Mouse (Mus musculus): ENCODE results near the gene Gnat3. TPM values are rescaled to one million over a fixed set of nuclear protein-coding genes. Genes with fewer than 3 reads are reported as not detected.

Gnat3 gene
- total and polyA plus RNA-seq, 3 experiments = not detected

- H3K4me1 ChIP-seq (ENCODE audit: control insufficient read depth in 1 of 2, insufficient read depth in 2 of 2, low read length in 2 of 2) = no peaks in the 10 kb centered on the region
- no peak overlapping the region for H3K9ac ChIP-seq (ENCODE audit: control insufficient read depth, low read depth, low read length, poor library complexity, severe bottlenecking)
Observed at GRCm38 (mm10) chr5:17984522-17984921, 22.2 kb downstream of the Gnat3 start.

GRCm38 (mm10) chr5:17986611-17987010 lies 24.3 kb downstream of the Gnat3 start:
- no peaks in the 10 kb centered on the region for H3K9me3 ChIP-seq (replicated peaks; ENCODE audit: insufficient read depth, low read length)
- H3K79me2 ChIP-seq (ENCODE audit: control insufficient read depth, insufficient read depth, low read length, poor library complexity) = no peaks in the 10 kb centered on the region
- no peak overlapping the region for H3K9ac ChIP-seq (ENCODE audit: control insufficient read depth, low read depth, low read length, poor library complexity, severe bottlenecking)
- H3K27ac ChIP-seq (ENCODE audit: control insufficient read depth, low read depth, low read length) = no peak overlapping the region
- H3K4me3 ChIP-seq (ENCODE audit: control insufficient read depth in 1 of 2, insufficient read depth in 1 of 2, low read depth in 2 of 2, low read length in 2 of 2) = no peak overlapping the region
- no peaks in the 10 kb centered on the region for H3K36me3 ChIP-seq (ENCODE audit: control insufficient read depth in 1 of 2, insufficient read depth in 2 of 2, low read length in 2 of 2)
- DNase-seq (ENCODE audit: low read depth, low spot score) = no peak
- H3K4me1 ChIP-seq (ENCODE audit: control insufficient read depth in 1 of 2, insufficient read depth in 2 of 2, low read length in 2 of 2) = no peaks in the 10 kb centered on the region
- no peak for TF ChIP-seq CHD1 (IDR thresholded peaks at IDR 0.05; ENCODE audit: low read depth, low read length)
- no peak for TF ChIP-seq ZC3H11A (IDR thresholded peaks at IDR 0.05; ENCODE audit: low read depth, low read length)
- no peak for TF ChIP-seq ZKSCAN1 (IDR thresholded peaks at IDR 0.05; ENCODE audit: low read depth, low read length)
- no peak for TF ChIP-seq MAZ (IDR thresholded peaks at IDR 0.05; ENCODE audit: low read depth, low read length)
- H3K27me3 ChIP-seq (ENCODE audit: control insufficient read depth in 1 of 2, insufficient read depth in 2 of 2, low read length in 2 of 2) = no peaks in the 10 kb centered on the region

More at GRCm38 (mm10) chr5:17984522-17984921, 22.2 kb downstream of the Gnat3 start:
- no peak overlapping the region for H3K27ac ChIP-seq (ENCODE audit: control insufficient read depth, low read depth, low read length)
- no peak overlapping the region for H3K4me3 ChIP-seq (ENCODE audit: control insufficient read depth in 1 of 2, insufficient read depth in 1 of 2, low read depth in 2 of 2, low read length in 2 of 2)
- H3K36me3 ChIP-seq (ENCODE audit: control insufficient read depth in 1 of 2, insufficient read depth in 2 of 2, low read length in 2 of 2) = no peaks in the 10 kb centered on the region
- TF ChIP-seq NRF1 (IDR thresholded peaks at IDR 0.05; ENCODE audit: insufficient read depth, low read depth, low read length, poor library complexity, severe bottlenecking) (no peak), POLR2AphosphoS2 (IDR thresholded peaks at IDR 0.05; ENCODE audit: low read length) (no peak), TCF12 (IDR thresholded peaks at IDR 0.05; ENCODE audit: low read depth, low read length) (no peak), E2F4 (IDR thresholded peaks at IDR 0.05; ENCODE audit: borderline replicate concordance, low read depth, low read length) (no peak), ZMIZ1 (IDR thresholded peaks at IDR 0.05; ENCODE audit: low read depth, low read length) (no peak), HCFC1 (IDR thresholded peaks at IDR 0.05; ENCODE audit: low read depth, low read length) (no peak), RAD21 (IDR thresholded peaks at IDR 0.05; ENCODE audit: low read depth, low read length) (no peak), MEF2A (IDR thresholded peaks at IDR 0.05; ENCODE audit: extremely low read depth, insufficient replicate concordance, low read depth, low read length, poor library complexity, severe bottlenecking) (no peak), CHD1 (IDR thresholded peaks at IDR 0.05; ENCODE audit: low read depth, low read length) (no peak), POLR2AphosphoS5 (IDR thresholded peaks at IDR 0.05; ENCODE audit: borderline replicate concordance, low read depth, low read length) (no peak), MYB (IDR thresholded peaks at IDR 0.05; ENCODE audit: low read depth, low read length) (no peak), MYC (IDR thresholded peaks at IDR 0.05; ENCODE audit: low read depth, low read length) (no peak), JUND (IDR thresholded peaks at IDR 0.05; ENCODE audit: low read depth, low read length) (no peak), TAL1 (IDR thresholded peaks at IDR 0.05; ENCODE audit: low read length) (no peak), MAZ (IDR thresholded peaks at IDR 0.05; ENCODE audit: low read depth, low read length) (no peak), MAFK (IDR thresholded peaks at IDR 0.05; ENCODE audit: borderline replicate concordance, low read depth, low read length) (no peak)
- DNase-seq (ENCODE audit: low read depth, low spot score) = no peak
- no peaks in the 10 kb centered on the region for H3K79me2 ChIP-seq (ENCODE audit: control insufficient read depth, insufficient read depth, low read length, poor library complexity)
- H3K27me3 ChIP-seq (ENCODE audit: control insufficient read depth in 1 of 2, insufficient read depth in 2 of 2, low read length in 2 of 2) = no peaks in the 10 kb centered on the region
- no peaks in the 10 kb centered on the region for H3K9me3 ChIP-seq (replicated peaks; ENCODE audit: insufficient read depth, low read length)
